Mouse (Mus musculus): ENCODE data around the gene Eps8. TPM values are rescaled to one million over a fixed set of nuclear protein-coding genes. Genes with fewer than 3 reads are reported as not detected.

Eps8 gene
- polyA plus RNA-seq, 1 experiment from 2014 or later, result 8.6 TPM

DNA sequence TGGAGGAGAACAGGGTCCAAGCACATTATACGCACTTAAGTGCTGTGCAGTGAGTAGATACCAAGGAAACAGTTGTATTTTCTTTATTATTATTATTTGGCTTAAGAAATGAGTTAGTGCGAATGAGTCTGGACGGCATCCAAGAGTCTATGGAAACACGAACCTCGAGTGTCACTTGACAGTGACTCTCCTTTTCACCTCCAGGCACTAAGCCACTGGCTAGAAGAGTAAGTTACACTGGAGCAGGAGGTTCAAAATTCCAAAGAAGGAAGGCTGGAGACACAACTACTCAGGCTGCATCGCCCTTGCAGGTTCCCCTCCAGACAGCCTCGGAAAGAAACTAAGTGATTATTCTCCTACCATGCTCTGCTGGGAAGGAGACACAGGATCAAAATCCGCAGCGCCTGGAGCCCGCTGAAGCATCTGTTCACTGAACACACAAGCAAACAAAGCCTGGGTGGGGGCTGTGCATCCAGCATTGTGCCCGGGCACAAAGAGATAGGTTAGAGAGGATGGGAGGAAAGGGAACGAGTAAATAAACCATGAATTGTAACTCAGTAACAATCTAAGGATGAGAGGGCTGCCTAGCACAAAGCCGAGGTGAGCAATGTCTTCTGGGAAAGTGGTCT is 25.0 kb downstream of the Eps8 start:
- WGBS, result 87% methylated on average over 13 of the region's 13 CpGs
- Histone ChIP-seq H3K4me3 (ENCODE audit: low read depth, low read length) (no peak overlapping the region), H3K4me1 (ENCODE audit: control insufficient read depth, insufficient read depth, low read length) (peaks cover 2% of the 10 kb centered on the region), H3K27ac (replicated peaks; ENCODE audit: low read depth, low read length) (no peak overlapping the region), H3K36me3 (ENCODE audit: control insufficient read depth, insufficient read depth, low read length) (no peaks in the 10 kb centered on the region), H3K9ac (ENCODE audit: low read length) (no peak overlapping the region), H3K9me3 (ENCODE audit: control insufficient read depth, low read length) (no peaks in the 10 kb centered on the region), H3K4me2 (ENCODE audit: low read depth, severe bottlenecking) (no peak overlapping the region), H3K27me3 (ENCODE audit: control insufficient read depth, insufficient read depth, low read length) (no peaks in the 10 kb centered on the region)
- ATAC-seq (ENCODE audit: insufficient number of reproducible peaks, low FRiP score, low TSS enrichment, low read depth), result no peak
- no peak for DNase-seq (ENCODE audit: low spot score)

DNA sequence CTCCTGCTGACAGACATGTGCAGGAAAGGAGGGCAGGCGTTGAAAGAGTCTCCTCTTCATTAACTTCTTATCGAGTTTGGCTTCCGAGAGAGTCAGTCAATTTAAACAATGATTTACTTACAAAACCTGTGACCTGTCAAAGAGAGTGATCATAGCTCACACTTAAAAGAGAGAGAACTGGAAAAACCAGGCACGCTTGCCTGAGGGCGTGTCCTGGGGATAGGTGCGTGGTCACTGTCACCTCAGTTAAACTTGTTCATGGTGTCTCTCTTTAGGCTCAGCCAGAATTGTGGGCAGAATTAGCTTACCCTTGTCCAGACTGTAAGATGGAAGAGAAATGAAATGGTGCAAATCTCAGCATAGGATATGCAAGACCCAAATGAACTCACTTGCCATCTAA is 26.0 kb downstream of the Eps8 start:
- no peak overlapping the region for H3K27ac ChIP-seq (replicated peaks; ENCODE audit: low read depth, low read length)
- no peaks in the 10 kb centered on the region for H3K9me3 ChIP-seq (ENCODE audit: control insufficient read depth, low read length)
- WGBS, result 85% methylated on average over 6 of the region's 6 CpGs
- no peaks in the 10 kb centered on the region; the same call in none of the 2 replicates for H3K4me1 ChIP-seq (ENCODE audit: control insufficient read depth, insufficient read depth, low read length)
- H3K27me3 ChIP-seq (ENCODE audit: control insufficient read depth, insufficient read depth, low read length), result no peaks in the 10 kb centered on the region
- no peaks in the 10 kb centered on the region for H3K36me3 ChIP-seq (ENCODE audit: control insufficient read depth, insufficient read depth, low read length)
- no peak for ATAC-seq (ENCODE audit: insufficient number of reproducible peaks, low FRiP score, low TSS enrichment, low read depth)
- no peak overlapping the region for H3K4me3 ChIP-seq (ENCODE audit: low read depth, low read length)
- DNase-seq (ENCODE audit: low spot score), result no peak
- H3K9ac ChIP-seq (ENCODE audit: low read length), result no peak overlapping the region
- no peak overlapping the region for H3K4me2 ChIP-seq (ENCODE audit: low read depth, severe bottlenecking)

DNA sequence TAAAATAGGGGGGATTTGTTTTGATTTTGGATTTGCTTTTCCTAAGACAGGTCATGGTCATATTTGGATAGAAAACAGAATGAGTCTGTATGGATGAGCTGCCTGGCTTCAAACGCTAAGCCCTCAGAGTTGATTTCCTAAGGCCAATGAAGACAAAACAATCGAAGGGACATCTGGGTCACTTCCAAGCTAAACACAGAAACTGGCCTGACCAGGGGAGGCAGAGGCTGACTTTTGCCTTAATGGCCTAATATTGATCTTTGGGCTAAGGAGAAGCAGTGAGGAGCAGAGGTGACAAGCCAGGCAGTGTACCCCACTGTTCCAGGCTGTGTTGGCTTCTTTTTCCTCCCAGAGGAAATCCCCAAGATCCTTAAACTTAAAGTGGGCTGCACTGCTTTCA is 33.7 kb downstream of the Eps8 start:
- no peak overlapping the region for H3K27ac ChIP-seq (replicated peaks; ENCODE audit: low read depth, low read length)
- no peak overlapping the region for H3K4me2 ChIP-seq (ENCODE audit: low read depth, severe bottlenecking)
- no peaks in the 10 kb centered on the region for H3K36me3 ChIP-seq (ENCODE audit: control insufficient read depth, insufficient read depth, low read length)
- WGBS, result 93% methylated on average over 2 of the region's 2 CpGs
- H3K4me1 ChIP-seq (ENCODE audit: control insufficient read depth, insufficient read depth, low read length), result no peaks in the 10 kb centered on the region
- no peak overlapping the region for H3K4me3 ChIP-seq (ENCODE audit: low read depth, low read length)
- no peak overlapping the region for H3K9ac ChIP-seq (ENCODE audit: low read length)
- DNase-seq (ENCODE audit: low spot score), result no peak
- H3K9me3 ChIP-seq (ENCODE audit: control insufficient read depth, low read length), result no peaks in the 10 kb centered on the region
- no peaks in the 10 kb centered on the region for H3K27me3 ChIP-seq (ENCODE audit: control insufficient read depth, insufficient read depth, low read length)
- ATAC-seq (ENCODE audit: insufficient number of reproducible peaks, low FRiP score, low TSS enrichment, low read depth), result no peak

DNA sequence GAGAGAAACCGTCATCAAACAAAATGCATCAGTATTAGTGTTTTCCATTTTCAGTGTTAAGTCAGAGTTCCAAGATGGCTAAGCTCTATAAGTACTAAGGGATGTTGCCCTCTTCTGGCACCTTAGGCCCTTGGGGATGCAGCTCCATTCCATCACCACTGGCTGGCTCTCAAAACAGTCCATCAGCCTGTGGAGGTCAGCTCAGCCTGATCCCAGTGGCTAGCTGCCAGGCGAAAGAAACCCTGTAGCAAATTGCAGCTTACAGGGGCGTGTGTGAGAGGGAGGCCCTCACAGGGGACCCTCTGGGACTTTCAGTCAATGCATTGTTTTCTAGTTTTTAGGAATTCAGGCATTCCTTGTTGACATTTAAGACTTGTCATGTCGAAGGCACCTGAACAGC is 40.8 kb downstream of the Eps8 start:
- no peaks in the 10 kb centered on the region for H3K9me3 ChIP-seq (ENCODE audit: control insufficient read depth, low read length)
- no peak for DNase-seq (ENCODE audit: low spot score)
- WGBS, result 69% methylated on average over 4 of the region's 4 CpGs
- ATAC-seq (ENCODE audit: insufficient number of reproducible peaks, low FRiP score, low TSS enrichment, low read depth), result no peak
- no peak overlapping the region for H3K4me2 ChIP-seq (ENCODE audit: low read depth, severe bottlenecking)
- no peaks in the 10 kb centered on the region; the same call in 1 of the 2 replicates for H3K4me1 ChIP-seq (ENCODE audit: control insufficient read depth, insufficient read depth, low read length)
- H3K27ac ChIP-seq (replicated peaks; ENCODE audit: low read depth, low read length), result no peak overlapping the region
- H3K36me3 ChIP-seq (ENCODE audit: control insufficient read depth, insufficient read depth, low read length), result no peaks in the 10 kb centered on the region
- H3K27me3 ChIP-seq (ENCODE audit: control insufficient read depth, insufficient read depth, low read length), result no peaks in the 10 kb centered on the region
- no peak overlapping the region for H3K4me3 ChIP-seq (ENCODE audit: low read depth, low read length)
- H3K9ac ChIP-seq (ENCODE audit: low read length), result no peak overlapping the region

DNA sequence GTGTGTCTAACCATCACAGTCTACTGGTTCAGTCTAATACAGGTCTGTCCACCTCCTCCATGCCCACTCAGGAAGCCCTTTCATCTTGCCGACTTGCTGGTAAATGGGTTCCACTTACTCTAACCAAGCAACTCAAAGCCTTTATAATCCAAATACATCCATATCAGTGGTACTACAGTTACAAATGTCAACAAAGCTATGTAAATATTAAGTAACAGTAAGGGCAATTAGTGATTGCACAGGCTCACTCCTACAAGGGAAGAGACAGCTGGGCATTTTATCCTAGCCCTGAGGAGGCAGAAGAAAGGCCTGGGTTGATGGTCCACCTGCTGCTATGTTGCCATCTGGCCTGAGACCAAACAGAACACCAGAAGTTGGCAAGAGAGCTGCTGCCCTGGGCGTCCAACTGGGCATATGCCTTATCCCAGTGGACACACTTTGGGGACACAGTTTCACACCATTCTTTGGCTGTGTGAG is 42.6 kb downstream of the Eps8 start:
- Histone ChIP-seq H3K4me1 (ENCODE audit: control insufficient read depth, insufficient read depth, low read length) (no peaks in the 10 kb centered on the region; the same call in 1 of the 2 replicates), H3K9ac (ENCODE audit: low read length) (no peak overlapping the region), H3K27me3 (ENCODE audit: control insufficient read depth, insufficient read depth, low read length) (no peaks in the 10 kb centered on the region), H3K9me3 (ENCODE audit: control insufficient read depth, low read length) (no peaks in the 10 kb centered on the region), H3K4me2 (ENCODE audit: low read depth, severe bottlenecking) (no peak overlapping the region), H3K27ac (replicated peaks; ENCODE audit: low read depth, low read length) (no peak overlapping the region), H3K36me3 (ENCODE audit: control insufficient read depth, insufficient read depth, low read length) (no peaks in the 10 kb centered on the region), H3K4me3 (ENCODE audit: low read depth, low read length) (no peak overlapping the region)
- WGBS, result 79% methylated on average over 2 of the region's 2 CpGs
- no peak for DNase-seq (ENCODE audit: low spot score)
- no peak for ATAC-seq (ENCODE audit: insufficient number of reproducible peaks, low FRiP score, low TSS enrichment, low read depth)

DNA sequence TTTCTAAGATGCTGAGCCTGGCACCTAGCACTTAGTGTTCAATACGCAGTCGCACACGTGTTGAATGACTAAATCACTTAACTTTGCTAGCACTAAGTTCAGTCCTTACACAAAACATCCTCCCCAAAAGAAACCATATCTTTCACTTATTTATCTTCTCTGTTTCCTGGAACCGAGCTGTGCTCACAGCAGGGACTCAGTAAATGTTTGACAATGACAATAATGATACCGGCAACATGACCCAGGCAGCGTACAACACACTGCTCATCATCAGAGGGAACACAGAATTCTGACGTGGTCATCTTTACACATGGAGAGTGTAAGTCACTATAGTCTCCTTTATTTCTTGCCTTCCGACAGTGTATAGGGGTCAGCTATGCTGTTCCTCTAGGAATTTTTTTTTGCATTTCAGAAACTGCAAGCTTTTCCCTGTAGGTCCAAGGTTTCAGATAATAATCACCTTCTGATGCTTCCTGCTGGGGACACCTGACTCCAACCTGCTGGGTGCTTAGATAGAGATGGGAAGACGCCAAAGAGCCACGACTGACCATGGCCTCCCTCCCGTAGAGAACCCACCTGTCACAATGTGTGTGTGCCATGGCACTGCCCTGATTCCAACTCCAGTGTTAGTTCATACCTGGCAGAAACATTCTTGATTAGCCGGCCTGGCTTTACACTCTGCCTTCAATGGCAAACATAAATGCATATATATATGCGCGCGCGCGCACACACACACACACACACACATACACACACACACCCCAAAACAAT is 46.3 kb downstream of the Eps8 start:
- no peaks in the 10 kb centered on the region for H3K4me1 ChIP-seq (ENCODE audit: control insufficient read depth, insufficient read depth, low read length)
- H3K4me2 ChIP-seq (ENCODE audit: low read depth, severe bottlenecking), result no peak overlapping the region
- H3K9ac ChIP-seq (ENCODE audit: low read length), result no peak overlapping the region
- WGBS, result 94% methylated on average over 17 of the region's 17 CpGs
- ATAC-seq (ENCODE audit: insufficient number of reproducible peaks, low FRiP score, low TSS enrichment, low read depth), result no peak
- no peak for DNase-seq (ENCODE audit: low spot score)
- no peak overlapping the region for H3K4me3 ChIP-seq (ENCODE audit: low read depth, low read length)
- H3K27me3 ChIP-seq (ENCODE audit: control insufficient read depth, insufficient read depth, low read length), result no peaks in the 10 kb centered on the region
- H3K9me3 ChIP-seq (ENCODE audit: control insufficient read depth, low read length), result no peaks in the 10 kb centered on the region
- no peaks in the 10 kb centered on the region for H3K36me3 ChIP-seq (ENCODE audit: control insufficient read depth, insufficient read depth, low read length)
- H3K27ac ChIP-seq (replicated peaks; ENCODE audit: low read depth, low read length), result no peak overlapping the region

DNA sequence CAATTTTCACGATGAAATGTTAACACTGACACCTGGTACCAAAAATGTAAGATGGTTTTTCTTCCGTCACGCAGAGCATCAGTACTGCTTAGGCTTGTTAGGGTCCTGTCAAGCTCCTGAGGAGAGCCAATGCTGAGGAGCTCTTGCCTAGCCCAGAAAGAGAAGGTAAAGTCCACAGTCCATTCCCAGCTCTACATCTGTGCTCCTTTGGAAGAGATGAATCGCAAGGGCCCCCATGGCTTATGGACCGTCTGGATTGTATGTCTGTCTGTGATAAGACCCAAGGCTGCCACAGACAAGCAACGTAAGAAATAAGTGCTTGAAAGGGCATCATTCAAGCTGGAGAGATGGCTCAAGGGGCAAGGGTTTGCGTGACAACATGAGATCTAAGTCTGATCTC is 48.1 kb downstream of the Eps8 start:
- Histone ChIP-seq H3K9ac (ENCODE audit: low read length) (no peak overlapping the region), H3K4me2 (ENCODE audit: low read depth, severe bottlenecking) (no peak overlapping the region), H3K4me3 (ENCODE audit: low read depth, low read length) (no peak overlapping the region), H3K9me3 (ENCODE audit: control insufficient read depth, low read length) (no peaks in the 10 kb centered on the region), H3K27ac (replicated peaks; ENCODE audit: low read depth, low read length) (no peak overlapping the region), H3K36me3 (ENCODE audit: control insufficient read depth, insufficient read depth, low read length) (no peaks in the 10 kb centered on the region), H3K27me3 (ENCODE audit: control insufficient read depth, insufficient read depth, low read length) (no peaks in the 10 kb centered on the region), H3K4me1 (ENCODE audit: control insufficient read depth, insufficient read depth, low read length) (no peaks in the 10 kb centered on the region)
- no peak for DNase-seq (ENCODE audit: low spot score)
- ATAC-seq (ENCODE audit: insufficient number of reproducible peaks, low FRiP score, low TSS enrichment, low read depth), result no peak
- 93% methylated on average over 7 of the region's 7 CpGs for WGBS

DNA sequence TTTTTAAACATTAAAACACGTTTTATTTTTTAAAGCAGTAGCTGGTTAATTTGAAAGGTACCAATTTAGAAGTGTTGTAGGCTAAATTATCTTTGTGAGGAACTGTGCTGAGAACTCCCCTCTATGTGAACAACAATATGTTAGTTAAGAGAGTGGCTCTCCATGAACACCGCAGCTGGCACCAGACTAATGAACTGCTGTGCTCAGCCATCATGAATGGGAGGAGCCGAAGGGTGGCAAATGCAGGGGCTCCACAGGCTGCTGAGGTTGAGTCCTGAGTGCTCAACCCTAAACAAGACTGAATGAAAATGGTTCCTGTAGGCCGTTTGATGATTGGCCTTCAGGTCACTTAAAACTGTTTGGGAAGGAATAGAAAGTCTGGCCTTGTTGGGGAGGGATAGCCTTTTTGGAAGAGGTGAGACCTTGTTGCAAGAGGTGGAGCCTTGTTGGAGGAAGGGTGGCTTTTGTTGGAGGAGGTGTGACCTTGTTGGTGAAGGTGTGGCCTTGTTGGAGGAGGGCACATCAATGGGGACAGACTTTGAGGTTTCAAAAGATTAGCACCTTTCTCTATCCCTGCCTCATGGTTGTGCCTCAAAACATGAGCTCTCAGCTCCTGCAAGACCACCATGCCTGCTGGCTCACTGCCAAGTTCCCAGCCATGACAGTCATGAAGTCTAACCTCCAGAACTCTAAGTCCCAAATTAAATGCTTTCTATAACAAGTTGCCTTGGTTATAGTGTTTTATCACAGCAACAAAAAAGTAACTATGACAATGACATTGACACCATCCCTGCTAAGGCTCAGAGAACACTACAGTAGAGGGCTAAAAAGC is 50.0 kb downstream of the Eps8 start:
- H3K27ac ChIP-seq (replicated peaks; ENCODE audit: low read depth, low read length), result no peak overlapping the region
- no peak overlapping the region for H3K4me2 ChIP-seq (ENCODE audit: low read depth, severe bottlenecking)
- no peaks in the 10 kb centered on the region for H3K4me1 ChIP-seq (ENCODE audit: control insufficient read depth, insufficient read depth, low read length)
- DNase-seq (ENCODE audit: low spot score) (no peak), ATAC-seq (ENCODE audit: insufficient number of reproducible peaks, low FRiP score, low TSS enrichment, low read depth) (no peak)
- H3K4me3 ChIP-seq (ENCODE audit: low read depth, low read length), result no peak overlapping the region
- no peaks in the 10 kb centered on the region for H3K9me3 ChIP-seq (ENCODE audit: control insufficient read depth, low read length)
- H3K27me3 ChIP-seq (ENCODE audit: control insufficient read depth, insufficient read depth, low read length), result no peaks in the 10 kb centered on the region
- 76% methylated on average over 4 of the region's 4 CpGs for WGBS
- H3K36me3 ChIP-seq (ENCODE audit: control insufficient read depth, insufficient read depth, low read length), result no peaks in the 10 kb centered on the region
- no peak overlapping the region for H3K9ac ChIP-seq (ENCODE audit: low read length)

All from limb, embryonic 11.5 days (tissue).